Mouse (Mus musculus) intestine, embryonic 15.5 days (tissue): ENCODE results near the gene Esp23. TPM values are rescaled to one million over a fixed set of nuclear protein-coding genes. Genes with fewer than 3 reads are reported as not detected.
"Not testable (repeated sequence)": the region's sequence is repeated elsewhere in the genome, so short reads cannot be mapped to it uniquely, and the experiment has no call there.

Experiments
- ATAC-seq: fragments of 200-750 bp; cut with Nextera tagmentation; 2 replicates; pipeline ENCODE4 v1.8.0; 2017; ENCODE audit warnings: moderate TSS enrichment, moderate library complexity
- H3K27ac ChIP-seq: fragments of 300-500 bp; sonication (generic); 2 replicates; pipeline ENCODE4 v1.5.1; 2015; ENCODE audit warnings: mild to moderate bottlenecking, inconsistent platforms
- H3K27me3 ChIP-seq: fragments of 300-500 bp; sonication (generic); replicated peaks from 2 replicates; pipeline ENCODE4 v1.6.1; 2015; ENCODE audit warnings: inconsistent platforms
- H3K36me3 ChIP-seq: fragments of 300-500 bp; sonication (generic); 2 replicates; pipeline ENCODE4 v1.6.1; 2015; ENCODE audit warnings: inconsistent platforms
- H3K4me1 ChIP-seq: fragments of 300-500 bp; sonication (generic); replicated peaks from 2 replicates; pipeline ENCODE4 v1.6.1; 2015; ENCODE audit warnings: inconsistent platforms
- H3K4me2 ChIP-seq: fragments of 300-500 bp; sonication (generic); replicated peaks from 2 replicates; pipeline ENCODE4 v1.6.1; 2015; ENCODE audit warnings: mild to moderate bottlenecking, inconsistent platforms
- H3K4me3 ChIP-seq: fragments of 300-500 bp; sonication (generic); replicated peaks from 2 replicates; pipeline ENCODE4 v1.5.1; 2015; ENCODE audit warnings: inconsistent platforms
- H3K9ac ChIP-seq: fragments of 300-500 bp; sonication (generic); 2 replicates; pipeline ENCODE4 v1.6.1; 2015; ENCODE audit warnings: inconsistent platforms
- H3K9me3 ChIP-seq: fragments of 300-500 bp; sonication (generic); 2 replicates; pipeline ENCODE4 v1.6.1; 2016; ENCODE audit warnings: inconsistent platforms
- WGBS: fragments of 180-500 bp; shearing (Covaris S2); methylation state at CpG from one replicate; pipeline ENCODE4 v1.1.7; 2015; 5-methylcytosine and 5-hydroxymethylcytosine counted together
- polyA plus RNA-seq: library from polyadenylated mRNA; unstranded; fragments of >200 nt; fragmentation: Nextera tagmentation; extraction: Ambion mirVana; gene quantifications from 2 replicates; pipeline ENCODE4 v1.2.1, GENCODE M21; 2015

Esp23 gene
- not detected in 2 replicates for polyA plus RNA-seq

- Histone ChIP-seq H3K36me3 (no peaks in the 10 kb centered on the region), H3K4me1 (no peaks in the 10 kb centered on the region), H3K4me2 (no peak within 1 kb of the TSS), H3K27ac (no peak within 1 kb of the TSS), H3K4me3 (no peak within 1 kb of the TSS), H3K27me3 (no peaks in the 10 kb centered on the region), H3K9ac (no peak within 1 kb of the TSS), H3K9me3 (no peaks in the 10 kb centered on the region)
- WGBS = 38% methylated on average over 1 of the region's 1 CpGs
- no peak for ATAC-seq
Measured at GRCm38 (mm10) chr17:39076937-39077336, at the start of gene Esp23. Gene Esp23, minus strand, starts transcription at chr17:39077037.

DNA sequence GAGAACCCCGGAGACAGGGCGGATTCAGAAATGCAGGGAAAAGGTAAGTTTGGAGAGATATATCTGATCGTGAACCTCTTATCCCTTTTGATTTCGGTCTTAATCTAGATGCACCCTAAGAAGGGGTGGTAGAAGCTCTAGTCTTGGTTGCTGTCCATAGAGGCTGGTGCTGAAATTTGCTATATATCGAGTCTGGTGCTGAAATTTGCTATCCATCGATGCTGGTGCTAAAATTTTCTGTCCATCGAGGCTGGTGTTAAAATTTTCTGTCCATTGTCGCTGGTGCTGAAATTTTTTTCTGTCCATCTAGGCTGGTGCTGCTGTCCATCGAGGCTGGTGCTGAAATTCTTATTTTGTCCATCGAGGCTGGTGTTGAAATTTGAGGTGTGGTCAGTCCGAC is 30.3 kb upstream of the Esp23 start:
- H3K4me2 ChIP-seq, ATAC-seq, H3K36me3 ChIP-seq, H3K9ac ChIP-seq, H3K4me3 ChIP-seq, H3K4me1 ChIP-seq, H3K9me3 ChIP-seq, H3K27me3 ChIP-seq, H3K27ac ChIP-seq: not testable (repeated sequence)
- 68% methylated on average over 11 of the region's 11 CpGs for WGBS

- no peaks in the 10 kb centered on the region for H3K27me3 ChIP-seq
- H3K4me3 ChIP-seq = no peak within 1 kb of the TSS
- WGBS = 96% methylated on average over 1 of the region's 1 CpGs
- ATAC-seq = no peak
- no peak within 1 kb of the TSS for H3K9ac ChIP-seq
- no peaks in the 10 kb centered on the region for H3K4me1 ChIP-seq
- no peaks in the 10 kb centered on the region for H3K9me3 ChIP-seq
- no peak within 1 kb of the TSS for H3K4me2 ChIP-seq
- H3K27ac ChIP-seq = no peak within 1 kb of the TSS
- H3K36me3 ChIP-seq = no peaks in the 10 kb centered on the region
Measured at GRCm38 (mm10) chr17:39095034-39095433, 18.2 kb upstream of the Esp23 start, which contains the start of gene Esp22. Gene Esp22, plus strand, starts transcription at chr17:39095334.

- H3K9ac ChIP-seq = no peak overlapping the region
- no peaks in the 10 kb centered on the region for H3K4me1 ChIP-seq
- H3K36me3 ChIP-seq = no peaks in the 10 kb centered on the region
- no peaks in the 10 kb centered on the region for H3K27me3 ChIP-seq
- no peak overlapping the region for H3K4me2 ChIP-seq
- H3K4me3 ChIP-seq = no peak overlapping the region
- no peaks in the 10 kb centered on the region for H3K9me3 ChIP-seq
- ATAC-seq = no peak
- no peak overlapping the region for H3K27ac ChIP-seq
Measured at GRCm38 (mm10) chr17:39063641-39064040, 13.2 kb downstream of the Esp23 start.

DNA sequence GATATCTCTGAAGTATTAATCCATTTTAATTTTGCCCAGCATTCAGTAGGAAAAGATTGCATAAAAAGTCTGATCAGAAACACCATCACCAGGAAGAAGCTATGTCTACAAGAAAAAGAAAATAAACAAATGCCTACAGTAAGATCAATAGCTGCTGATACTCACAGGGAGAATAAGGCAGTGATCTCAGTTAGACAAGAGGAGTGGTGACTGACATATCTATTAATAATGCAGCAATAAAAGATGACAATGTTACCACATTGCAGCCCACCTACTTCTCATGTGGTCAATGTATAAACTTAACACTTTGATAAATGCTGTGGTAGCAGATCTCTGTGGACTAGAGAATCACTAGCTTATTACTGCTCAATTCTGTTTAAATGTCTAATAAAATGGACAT is 33.6 kb downstream of the Esp23 start, which contains the start of gene Gm21903:
Gene Gm21903 (minus strand): TSS at position 101 of the 400 bp plus-strand sequence.
- no peak for ATAC-seq
- H3K9me3 ChIP-seq = no peaks in the 10 kb centered on the region
- H3K4me2 ChIP-seq = no peak within 1 kb of the TSS
- no peak within 1 kb of the TSS for H3K9ac ChIP-seq
- no peak within 1 kb of the TSS for H3K27ac ChIP-seq
- no peaks in the 10 kb centered on the region for H3K27me3 ChIP-seq
- H3K36me3 ChIP-seq = no peaks in the 10 kb centered on the region
- H3K4me1 ChIP-seq = no peaks in the 10 kb centered on the region
- no peak within 1 kb of the TSS for H3K4me3 ChIP-seq

GRCm38 (mm10) chr17:39036395-39036794 is 40.4 kb downstream of the Esp23 start, which contains the start of gene Esp24:
Gene Esp24, plus strand, starts transcription at chr17:39036695.
- not testable (repeated sequence) for H3K9me3 ChIP-seq, H3K36me3 ChIP-seq, H3K27me3 ChIP-seq, H3K4me1 ChIP-seq, H3K27ac ChIP-seq, ATAC-seq, H3K4me2 ChIP-seq, H3K9ac ChIP-seq, H3K4me3 ChIP-seq
- WGBS = 86% methylated on average over 3 of the region's 3 CpGs

Other genes starting within 250 kb of the Esp23 start
- not detected in 2 replicates for gene Esp24, start 40.3 kb downstream of the Esp23 start, polyA plus RNA-seq
- not detected in 2 replicates for gene Gm21903, start 33.7 kb downstream of the Esp23 start, polyA plus RNA-seq
- gene Esp22, start 18.3 kb upstream of the Esp23 start, polyA plus RNA-seq = not detected in 2 replicates